Mouse (Mus musculus): Measurements from ENCODE around the gene Gm38394.

Gene Gm38394

GRCm38 (mm10) chr1:133585995-133586537 lies 75.1 kb downstream of the Gm38394 start:
- DNase-seq (ENCODE audit: low read depth, low spot score), result no peak

- no peak for DNase-seq (ENCODE audit: low read depth, low spot score)
Measured at GRCm38 (mm10) chr1:133571293-133571692, 89.8 kb downstream of the Gm38394 start.

Data from forelimb bud, embryonic 11.5 days (tissue).